Mouse (Mus musculus) liver, postnatal 0 days (tissue): ENCODE measurements at regions not wholly inside any gene's neighbourhood (a gene's known extent, or its start where the extent isn't known, plus 50 kb on each side); places are given as distances from the start of the nearest gene placed in this dataset.

Source experiments
- CTCF ChIP-seq: sonication (generic); IDR thresholded peaks from 2 replicates; pipeline ENCODE4 v1.5.1; 2016; ENCODE audit warnings: antibody characterized with exemption, low read depth
- EP300 ChIP-seq: IDR thresholded peaks from 2 replicates; pipeline ENCODE4 v1.6.1; 2016; ENCODE audit warnings: antibody characterized with exemption, low read depth, mild to moderate bottlenecking

DNA sequence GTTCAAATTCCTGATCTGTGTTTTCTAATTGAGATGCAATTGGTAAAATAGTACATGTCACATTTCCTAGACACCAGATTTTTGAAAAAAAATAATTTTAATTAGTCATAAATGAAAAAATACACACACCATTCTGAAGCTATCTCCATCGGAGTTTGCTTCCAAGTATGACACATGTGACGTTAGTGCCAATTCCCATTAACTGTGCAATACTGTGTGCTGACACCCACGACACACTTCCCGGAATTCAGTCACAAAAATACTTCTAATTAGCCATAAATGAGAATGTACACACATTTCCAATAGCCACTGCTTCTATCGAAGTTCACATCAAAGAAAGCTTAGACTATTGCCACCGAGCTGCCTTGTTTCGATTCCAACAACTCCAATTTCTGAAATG, 258.5 kb upstream of the G2e3 start:
- no peak for TF ChIP-seq CTCF
- no peak for TF ChIP-seq EP300
